Mouse (Mus musculus) midbrain, embryonic 12.5 days (tissue): Measurements from ENCODE around the gene Gm36079. TPM values are rescaled to one million over a fixed set of nuclear protein-coding genes. Genes with fewer than 3 reads are reported as not detected.
A peak's percentile ranks its signal among the peaks of the same experiment; 100 is the strongest.
"Not testable (repeated sequence)": the region's sequence is repeated elsewhere in the genome, so short reads cannot be mapped to it uniquely, and the experiment has no call there.

ENCODE experiments used
- ATAC-seq: fragments of 200-750 bp; cut with Nextera tagmentation; 2 replicates; pipeline ENCODE4 v1.8.0; 2017; ENCODE audit warnings: low read depth, moderate TSS enrichment, moderate library complexity; ENCODE audit not compliant: low FRiP score
- H3K27ac ChIP-seq: fragments of 300-500 bp; sonication (generic); replicated peaks from 2 replicates; pipeline ENCODE4 v1.5.1; 2016; ENCODE audit warnings: mild to moderate bottlenecking
- H3K27me3 ChIP-seq: fragments of 300-500 bp; sonication (generic); 2 replicates; pipeline ENCODE4 v1.6.1; 2016; ENCODE audit warnings: mild to moderate bottlenecking
- H3K36me3 ChIP-seq: fragments of 300-500 bp; sonication (generic); 2 replicates; pipeline ENCODE4 v1.6.1; 2016
- H3K4me1 ChIP-seq: fragments of 300-500 bp; sonication (generic); 2 replicates; pipeline ENCODE4 v1.6.1; 2016
- H3K4me2 ChIP-seq: fragments of 300-500 bp; sonication (generic); replicated peaks from 2 replicates; pipeline ENCODE4 v1.6.1; 2016; ENCODE audit warnings: mild to moderate bottlenecking, moderate library complexity
- H3K4me3 ChIP-seq: fragments of 300-500 bp; sonication (generic); 2 replicates; pipeline ENCODE4 v1.5.1; 2016; ENCODE audit warnings: mild to moderate bottlenecking
- H3K9ac ChIP-seq: fragments of 300-500 bp; sonication (generic); replicated peaks from 2 replicates; pipeline ENCODE4 v1.6.1; 2016; ENCODE audit warnings: mild to moderate bottlenecking, moderate library complexity
- H3K9me3 ChIP-seq: fragments of 300-500 bp; sonication (generic); 2 replicates; pipeline ENCODE4 v1.6.1; 2016; ENCODE audit warnings: mild to moderate bottlenecking
- WGBS: fragments of 180-500 bp; shearing (Covaris S2); methylation state at CpG from one replicate; pipeline ENCODE4 v1.1.7; 2016; 5-methylcytosine and 5-hydroxymethylcytosine counted together
- polyA plus RNA-seq: library from polyadenylated mRNA; unstranded; fragments of >200 nt; fragmentation: Nextera tagmentation; extraction: Ambion mirVana; gene quantifications from 2 replicates; pipeline ENCODE4 v1.2.1, GENCODE M21; 2016

Gene Gm36079
- polyA plus RNA-seq = not detected in 2 replicates

DNA sequence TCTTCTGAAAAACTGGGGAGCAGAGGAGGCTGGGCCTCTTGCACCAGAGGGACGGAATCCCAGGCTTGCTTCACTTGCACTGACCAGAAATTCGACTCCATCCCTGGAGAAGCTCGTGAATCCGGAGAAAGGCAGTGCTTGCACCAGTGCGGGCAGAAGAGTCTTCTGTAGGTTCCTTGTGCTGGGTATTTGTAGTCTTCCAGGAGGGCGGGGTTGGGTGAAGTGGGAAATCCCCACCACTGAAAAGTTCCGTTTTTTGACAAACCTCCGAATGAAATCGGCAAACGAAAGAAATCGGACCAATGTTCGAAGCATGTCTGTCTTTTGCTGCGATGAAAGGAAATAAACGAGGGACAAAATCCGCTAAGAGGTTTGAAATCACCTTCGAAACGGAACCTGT is at the start of gene Gm36079:
Gm36079 (minus strand) TSS at position 101 of the 400 bp plus-strand sequence.
- H3K27me3 ChIP-seq = peaks cover 20% of the 10 kb centered on the region
- not testable (repeated sequence) for H3K4me1 ChIP-seq, H3K4me3 ChIP-seq, H3K9ac ChIP-seq, H3K9me3 ChIP-seq, ATAC-seq, H3K36me3 ChIP-seq, H3K4me2 ChIP-seq, H3K27ac ChIP-seq
- WGBS = 4% methylated on average over 4 of the region's 17 CpGs

DNA sequence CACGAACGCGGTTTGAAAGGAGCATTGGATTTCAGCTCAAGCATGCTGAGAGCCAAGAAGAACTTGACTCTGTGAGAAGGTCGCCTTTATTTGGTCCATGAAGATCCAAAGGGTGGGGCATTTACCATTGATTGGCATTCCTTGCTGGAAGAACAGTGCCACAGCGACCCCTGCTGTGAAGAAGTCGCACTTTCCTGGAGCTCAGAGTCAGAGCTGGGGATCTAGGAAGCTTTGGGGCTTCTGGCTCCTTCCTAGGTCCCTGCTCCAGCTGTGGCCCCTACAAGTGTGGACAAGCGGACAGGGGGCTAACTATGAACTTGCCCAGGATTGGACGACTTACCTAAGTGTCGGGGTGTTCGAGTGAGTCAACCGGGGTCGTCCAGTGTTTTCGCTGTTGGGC is 44.1 kb upstream of the Gm36079 start:
- H3K4me2 ChIP-seq, H3K4me3 ChIP-seq, H3K27me3 ChIP-seq, H3K36me3 ChIP-seq, H3K9me3 ChIP-seq, H3K9ac ChIP-seq, H3K4me1 ChIP-seq, H3K27ac ChIP-seq: not testable (repeated sequence)
- ATAC-seq = 0 out of 2 replicates have a peak, but pooled peaks have one; percentile 49
- WGBS = no CpG with 5 or more reads among the region's 13 CpGs

DNA sequence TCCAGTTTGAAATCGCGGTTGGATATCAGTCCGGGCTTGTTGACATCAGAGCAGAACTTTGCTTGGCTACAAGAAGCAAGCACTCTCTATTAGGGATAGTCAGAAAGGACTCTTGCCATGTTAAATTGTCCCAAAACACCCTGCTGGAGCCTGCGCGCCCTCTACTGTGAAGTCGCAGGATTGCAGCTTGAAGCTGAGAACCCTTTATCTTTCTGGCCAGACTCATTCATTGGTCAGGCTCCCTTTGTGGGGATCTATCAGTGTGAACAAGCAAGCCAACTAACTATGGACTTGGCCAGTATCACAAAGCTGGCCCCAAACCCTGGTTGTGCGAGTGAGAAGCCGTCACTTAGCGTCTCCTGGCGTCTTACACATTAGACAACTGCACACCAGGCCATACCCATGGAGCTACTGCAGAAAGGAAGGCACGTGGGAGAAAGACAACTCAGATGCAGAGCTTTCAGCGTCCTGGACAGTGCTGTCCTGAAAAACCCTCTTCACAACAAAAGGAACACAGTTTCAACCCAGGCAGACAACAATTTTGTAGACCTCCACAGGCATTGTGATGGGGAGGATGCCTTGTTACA is 43.3 kb upstream of the Gm36079 start:
- not testable (repeated sequence) for H3K4me2 ChIP-seq, H3K4me3 ChIP-seq, H3K27ac ChIP-seq, ATAC-seq, H3K9ac ChIP-seq, H3K27me3 ChIP-seq, H3K36me3 ChIP-seq, H3K4me1 ChIP-seq, H3K9me3 ChIP-seq
- WGBS = no CpG with 5 or more reads among the region's 12 CpGs

DNA sequence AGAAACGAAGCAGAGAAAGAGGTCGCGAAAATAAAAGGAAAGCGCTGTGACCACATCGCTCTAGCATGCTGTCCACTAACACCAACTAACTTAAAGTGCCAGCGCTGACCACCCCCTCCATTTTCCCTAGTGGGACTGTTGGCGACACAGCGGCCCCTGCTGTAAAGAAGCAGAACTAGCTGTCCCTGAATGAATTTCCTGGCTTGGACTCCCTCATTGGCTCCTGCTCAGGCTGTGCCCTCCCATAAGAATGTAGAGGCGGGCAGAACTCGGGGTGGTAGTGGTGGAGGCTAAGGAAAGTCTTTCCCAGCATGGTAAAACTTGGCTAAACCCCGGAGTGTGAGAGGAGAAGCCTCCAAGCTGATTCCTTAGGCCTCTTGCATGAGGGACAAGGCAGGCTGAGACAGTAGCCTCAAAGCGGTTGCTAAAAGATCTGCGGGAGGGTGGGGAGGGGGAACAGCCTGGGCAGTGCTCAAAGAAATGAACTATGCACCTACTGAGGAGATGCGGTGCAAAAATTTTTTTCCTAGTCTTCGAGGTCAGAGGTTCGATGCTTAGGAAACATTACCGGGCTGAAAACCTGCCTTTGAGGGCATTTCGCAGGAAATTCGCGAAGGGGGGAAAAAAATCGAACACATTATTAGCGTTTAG is 36.8 kb upstream of the Gm36079 start:
- H3K27ac ChIP-seq, H3K4me3 ChIP-seq, H3K4me1 ChIP-seq, H3K9me3 ChIP-seq, H3K27me3 ChIP-seq, H3K4me2 ChIP-seq, H3K9ac ChIP-seq, H3K36me3 ChIP-seq: not testable (repeated sequence)
- peak; percentile 93 for ATAC-seq
- no CpG with 5 or more reads among the region's 22 CpGs for WGBS

DNA sequence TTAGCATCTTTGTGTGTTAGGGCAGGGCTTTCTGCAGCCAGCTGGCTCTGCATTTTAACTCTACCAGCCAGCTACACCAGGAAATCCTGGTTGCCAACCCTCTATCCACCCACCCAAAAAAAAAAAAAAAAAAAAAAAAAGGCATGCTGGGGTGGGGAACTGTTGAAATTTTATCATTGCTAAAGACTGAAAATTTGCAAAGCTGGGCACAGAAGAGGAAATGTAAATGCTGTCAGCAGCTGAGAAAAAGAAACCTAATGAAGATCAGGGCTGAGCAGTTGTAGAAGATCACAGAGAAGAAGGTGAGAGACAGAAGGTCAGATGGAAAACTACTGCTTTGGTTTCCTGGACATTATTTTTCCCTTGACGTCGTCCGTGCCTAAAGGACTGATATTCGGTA is 36.1 kb upstream of the Gm36079 start:
- WGBS = no CpG with 5 or more reads among the region's 4 CpGs
- not testable (repeated sequence) for H3K27ac ChIP-seq, H3K36me3 ChIP-seq, H3K9ac ChIP-seq, H3K4me2 ChIP-seq, H3K9me3 ChIP-seq, ATAC-seq, H3K4me1 ChIP-seq, H3K27me3 ChIP-seq, H3K4me3 ChIP-seq

DNA sequence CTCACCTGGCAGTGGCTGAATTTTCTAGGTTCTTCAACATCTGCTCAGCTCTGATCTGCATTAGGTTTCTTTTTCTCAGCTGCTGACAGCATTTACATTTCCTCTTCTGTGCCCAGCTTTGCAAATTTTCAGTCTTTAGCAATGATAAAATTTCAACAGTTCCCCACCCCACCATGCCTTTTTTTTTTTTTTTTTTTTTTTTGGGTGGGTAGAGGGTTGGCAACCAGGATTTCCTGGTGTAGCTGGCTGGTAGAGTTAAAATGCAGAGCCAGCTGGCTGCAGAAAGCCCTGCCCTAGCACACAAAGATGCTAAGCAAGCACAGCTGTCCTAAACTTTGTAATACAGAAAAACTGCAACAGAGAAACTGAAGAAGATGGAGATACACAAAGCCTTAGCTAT is 25.3 kb upstream of the Gm36079 start, which contains the start of gene Gm21188:
Gm21188 (minus strand) TSS at position 110 of the 400 bp plus-strand sequence.
- ATAC-seq, H3K27me3 ChIP-seq, H3K4me2 ChIP-seq, H3K4me1 ChIP-seq, H3K27ac ChIP-seq, H3K9me3 ChIP-seq, H3K4me3 ChIP-seq, H3K36me3 ChIP-seq, H3K9ac ChIP-seq: not testable (repeated sequence)

DNA sequence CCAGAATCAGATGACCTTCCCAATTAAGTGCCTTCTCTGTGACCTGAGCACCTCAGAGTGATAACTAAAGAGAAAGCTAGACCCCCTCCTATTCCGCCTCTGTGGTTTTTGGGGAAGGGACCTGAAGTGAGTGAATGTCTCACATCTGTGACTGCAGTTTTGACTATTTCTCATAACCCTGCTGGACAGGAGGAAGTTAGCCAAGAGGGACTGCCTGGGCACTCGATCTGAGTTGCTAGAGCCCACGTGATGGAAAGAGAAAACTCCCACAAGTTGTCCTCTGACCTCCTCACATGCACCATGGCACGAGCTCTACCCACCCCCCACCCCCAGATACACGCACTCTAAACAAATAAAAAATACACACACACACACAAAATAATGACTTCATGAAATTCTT is 21.8 kb upstream of the Gm36079 start:
- ATAC-seq, H3K27ac ChIP-seq, H3K4me1 ChIP-seq, H3K9me3 ChIP-seq, H3K27me3 ChIP-seq, H3K4me3 ChIP-seq, H3K4me2 ChIP-seq, H3K9ac ChIP-seq, H3K36me3 ChIP-seq: not testable (repeated sequence)
- no CpG with 5 or more reads among the region's 5 CpGs for WGBS

DNA sequence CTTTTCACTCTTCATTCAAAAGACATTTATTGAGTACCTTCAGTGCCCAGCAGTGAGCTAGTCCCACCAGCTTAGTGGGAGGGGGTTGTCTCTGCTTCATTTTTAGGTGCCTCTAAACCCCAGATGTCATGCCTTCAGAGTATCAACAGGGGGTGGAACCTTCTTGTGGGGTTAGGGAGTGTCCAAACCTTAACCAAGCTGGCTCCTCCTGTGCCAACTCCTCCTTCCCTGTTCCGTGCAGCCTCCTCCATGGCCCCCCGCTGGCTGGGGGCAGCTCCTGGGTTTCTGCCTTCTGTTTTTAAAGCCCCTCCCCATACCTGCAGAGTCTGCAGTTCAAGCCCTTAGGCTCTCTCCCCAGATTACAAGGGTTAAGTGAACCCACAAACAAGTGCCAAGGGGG is 21.4 kb upstream of the Gm36079 start:
- no CpG with 5 or more reads among the region's 2 CpGs for whole genome bisulfite sequencing
- not testable (repeated sequence) for H3K4me3 ChIP-seq, H3K9me3 ChIP-seq, H3K27me3 ChIP-seq, H3K9ac ChIP-seq, H3K27ac ChIP-seq, H3K4me1 ChIP-seq, H3K36me3 ChIP-seq, H3K4me2 ChIP-seq
- peak; percentile 58; the same call in 1 of the 2 replicates for ATAC-seq

DNA sequence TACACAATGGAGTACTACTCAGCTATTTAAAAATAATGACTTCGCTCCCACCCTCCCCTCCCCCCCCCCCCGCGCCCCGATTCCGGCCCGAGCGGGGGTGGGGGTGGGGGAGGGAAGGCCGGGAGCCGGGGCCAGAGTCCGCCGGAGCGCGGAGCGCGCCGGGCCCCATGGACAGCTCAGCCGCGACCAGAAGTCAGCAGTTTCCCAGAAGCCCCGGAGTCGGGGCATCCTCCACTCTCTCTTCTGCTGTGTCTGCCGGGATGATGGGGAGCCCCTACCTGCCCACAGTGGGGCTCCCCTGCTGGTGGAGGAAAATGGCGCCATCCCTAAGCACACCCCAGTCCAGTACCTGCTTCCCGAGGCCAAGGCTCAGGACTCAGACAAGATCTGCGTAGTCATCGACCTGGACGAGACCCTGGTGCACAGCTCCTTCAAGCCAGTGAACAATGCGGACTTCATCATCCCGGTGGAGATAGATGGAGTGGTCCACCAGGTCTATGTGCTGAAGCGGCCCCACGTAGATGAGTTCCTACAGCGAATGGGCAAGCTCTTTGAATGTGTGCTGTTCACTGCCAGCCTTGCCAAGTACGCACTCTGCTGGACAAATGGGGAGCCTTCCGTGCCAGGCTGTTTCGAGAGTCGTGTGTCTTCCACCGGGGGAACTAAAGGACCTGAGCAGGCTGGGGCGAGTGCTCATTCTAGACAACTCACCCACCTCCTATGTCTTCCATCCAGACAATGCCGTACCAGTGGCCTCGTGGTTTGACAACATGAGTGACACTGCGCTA is 19.8 kb upstream of the Gm36079 start:
- not testable (repeated sequence) for H3K36me3 ChIP-seq, H3K9me3 ChIP-seq, H3K27ac ChIP-seq, H3K9ac ChIP-seq, H3K4me2 ChIP-seq, H3K4me1 ChIP-seq, H3K27me3 ChIP-seq, H3K4me3 ChIP-seq
- whole genome bisulfite sequencing = under 1% methylated on average over 20 of the region's 40 CpGs
- ATAC-seq = peak; percentile 49; the same call in 1 of the 2 replicates

DNA sequence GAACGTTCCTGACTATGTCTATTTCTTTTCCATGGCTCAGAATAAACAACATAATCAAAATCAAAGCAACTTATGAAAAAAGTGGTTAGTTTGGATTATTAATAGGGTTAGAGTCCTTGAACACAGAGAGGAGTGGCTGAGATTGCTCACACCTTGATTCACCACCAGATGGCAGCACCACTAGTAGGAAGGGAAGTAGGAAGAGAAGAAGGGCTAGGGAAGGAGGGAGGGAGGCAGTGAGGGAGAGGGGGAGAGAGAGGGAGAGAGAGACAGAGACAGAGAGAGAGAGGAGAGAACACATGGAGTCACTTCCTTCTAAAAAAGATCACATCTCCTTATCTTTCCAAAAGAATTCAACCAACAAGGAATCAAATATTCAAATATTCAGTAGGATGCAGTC is 14.3 kb upstream of the Gm36079 start:
- not testable (repeated sequence) for H3K4me1 ChIP-seq, H3K9me3 ChIP-seq, H3K9ac ChIP-seq, H3K4me2 ChIP-seq, H3K36me3 ChIP-seq, H3K27ac ChIP-seq, H3K4me3 ChIP-seq
- no CpG with 5 or more reads among the region's 1 CpGs for WGBS
- peaks cover 16% of the 10 kb centered on the region for H3K27me3 ChIP-seq
- ATAC-seq = peak; percentile 65; the same call in 1 of the 2 replicates

DNA sequence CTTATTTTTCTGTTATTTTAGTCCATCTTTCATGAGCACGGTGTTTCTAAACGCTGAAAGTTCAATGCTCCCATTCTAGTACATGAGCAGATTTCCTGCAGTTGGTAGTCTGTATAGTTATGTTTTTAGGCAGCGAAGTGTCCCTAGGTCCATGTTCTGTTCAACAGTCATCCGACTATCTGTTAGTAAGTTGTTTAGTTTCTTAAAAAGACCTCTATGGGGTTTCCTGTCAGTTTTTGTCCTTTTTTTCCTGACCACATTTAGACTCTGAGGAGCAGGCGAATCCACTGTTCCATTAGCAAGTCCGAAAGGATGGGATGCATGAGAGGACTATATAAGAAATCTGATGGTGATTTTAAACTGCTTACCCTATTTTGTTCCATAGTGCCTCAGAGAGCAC is 11.1 kb upstream of the Gm36079 start:
- H3K9ac ChIP-seq, H3K36me3 ChIP-seq, H3K4me3 ChIP-seq, H3K4me1 ChIP-seq, H3K4me2 ChIP-seq, H3K27ac ChIP-seq, H3K9me3 ChIP-seq, ATAC-seq: not testable (repeated sequence)
- 5% methylated on average over 6 of the region's 6 CpGs for WGBS
- H3K27me3 ChIP-seq = peaks cover 25% of the 10 kb centered on the region

DNA sequence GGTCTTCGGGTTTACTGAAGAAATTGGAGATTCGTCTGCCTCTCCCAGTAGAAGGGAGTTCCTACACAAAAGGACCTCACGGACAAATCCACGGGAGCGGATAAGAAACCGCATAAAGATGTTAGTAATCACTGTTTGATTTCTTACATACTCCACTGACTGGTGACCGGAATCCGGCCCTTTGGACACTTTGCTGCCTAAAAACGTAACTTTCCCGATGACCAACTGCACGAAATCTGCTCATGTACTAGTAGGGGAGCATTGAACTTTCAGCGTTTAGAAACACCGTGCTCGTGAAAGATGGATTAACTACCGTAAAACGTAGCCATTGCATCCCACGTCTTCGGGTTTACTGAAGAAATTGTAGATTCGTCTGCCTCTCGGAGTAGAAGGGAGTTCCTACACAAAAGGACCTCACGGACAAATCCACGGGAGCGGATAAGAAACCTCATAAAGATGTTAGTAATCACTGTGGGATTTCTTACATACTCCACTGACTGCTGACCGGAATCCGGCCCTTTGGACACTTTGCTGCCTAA is 9.8 kb upstream of the Gm36079 start:
- not testable (repeated sequence) for H3K4me2 ChIP-seq, H3K4me3 ChIP-seq, ATAC-seq, H3K9me3 ChIP-seq, H3K36me3 ChIP-seq, H3K9ac ChIP-seq, H3K27ac ChIP-seq, H3K4me1 ChIP-seq
- WGBS = under 1% methylated on average over 25 of the region's 25 CpGs
- peaks cover 25% of the 10 kb centered on the region for H3K27me3 ChIP-seq
